Mouse (Mus musculus) kidney, postnatal 25 days (tissue): ENCODE measurements around the gene Nadk.
"Not testable (repeated sequence)": the region's sequence is repeated elsewhere in the genome, so short reads cannot be mapped to it uniquely, and the experiment has no call there.

Source experiments
- DNase-seq, 2 experiments: peaks; one replicate each; pipeline ENCODE4 v3.0.0; 2021; ENCODE audit warnings: mixed read lengths in 2 of 2

Nadk gene

DNA sequence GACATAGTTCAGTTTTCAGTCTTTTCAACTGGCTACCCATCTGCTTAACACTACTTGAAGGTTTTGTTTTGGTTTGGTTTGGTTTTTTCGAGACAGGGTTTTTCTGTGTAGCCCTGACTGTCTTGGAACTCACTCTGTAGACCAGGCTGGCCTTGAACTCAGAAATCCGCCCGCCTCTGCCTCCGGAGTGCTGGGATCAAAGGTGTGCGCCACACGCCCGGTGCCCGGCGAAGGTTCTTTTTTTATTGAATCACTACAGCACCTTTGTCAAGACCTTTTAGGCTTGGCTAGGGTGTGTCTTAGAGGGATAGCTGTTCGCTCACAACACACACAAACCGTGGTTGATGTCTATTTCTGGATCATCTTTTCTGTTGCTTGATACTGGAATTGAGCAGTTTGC lies 8.1 kb downstream of the Nadk start:
- DNase-seq = not testable (repeated sequence)

DNA sequence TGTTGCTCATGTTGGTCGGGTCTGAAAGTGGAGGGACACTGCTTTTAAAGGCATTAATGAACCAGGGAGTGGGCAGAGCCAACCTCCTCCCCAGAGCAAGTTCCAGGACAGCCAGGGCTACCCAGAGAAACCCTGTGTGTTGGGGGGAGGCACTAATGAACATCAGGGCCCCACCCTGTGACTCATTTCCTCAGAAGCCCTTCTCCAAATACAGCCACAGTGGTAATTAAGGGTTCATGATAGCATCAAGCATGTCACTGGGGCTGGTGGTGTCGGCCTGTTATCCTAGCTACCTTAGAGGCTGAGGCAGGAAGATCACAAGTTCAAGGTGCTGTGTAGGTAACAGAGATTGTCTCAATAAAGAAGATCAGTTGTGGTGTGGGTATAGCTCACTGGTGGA lies 9.3 kb downstream of the Nadk start:
- peak in 1 of 2 experiments; percentile 27 for DNase-seq

DNA sequence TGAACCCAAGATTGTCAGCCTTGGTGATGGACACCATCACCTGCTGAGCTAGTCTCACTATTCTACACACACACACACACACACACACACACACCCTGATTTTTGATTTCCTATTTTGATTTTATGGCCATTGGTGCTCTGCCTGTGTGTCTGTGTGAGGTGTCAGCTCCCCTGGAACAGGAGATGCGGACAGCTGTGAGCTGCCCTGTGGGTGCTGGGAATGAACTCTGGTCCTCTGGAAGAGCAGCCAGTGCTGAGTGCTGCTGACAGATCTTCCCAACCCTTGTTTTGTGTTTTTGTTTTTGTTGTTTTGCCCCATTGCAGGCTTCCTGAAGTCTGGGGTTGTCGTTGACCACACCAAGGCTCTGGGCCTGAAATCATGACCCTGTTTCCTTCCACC lies 11.0 kb downstream of the Nadk start:
- peak in 1 of 2 experiments; percentile 14 for DNase-seq

DNA sequence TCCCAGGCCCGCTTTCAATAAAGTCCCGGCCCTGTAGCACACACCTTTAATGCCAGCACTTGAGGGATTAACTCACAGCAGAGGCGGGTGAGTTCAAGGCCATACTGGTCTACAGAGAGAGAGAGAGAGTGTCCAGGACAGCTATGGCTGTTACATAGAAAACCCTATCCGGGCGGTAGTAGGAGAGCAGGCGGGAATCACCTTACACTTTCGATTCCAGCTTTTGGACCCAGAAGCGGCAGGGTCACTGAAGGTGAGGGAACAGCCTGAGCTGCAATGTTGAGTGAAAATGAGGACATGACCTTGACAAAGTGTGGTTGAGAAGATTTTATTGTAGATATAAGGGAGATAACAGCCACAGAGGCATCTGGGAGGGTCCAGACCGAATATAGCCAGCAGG lies 11.7 kb downstream of the Nadk start:
- peak in 1 of 2 experiments; percentile 39 for DNase-seq

DNA sequence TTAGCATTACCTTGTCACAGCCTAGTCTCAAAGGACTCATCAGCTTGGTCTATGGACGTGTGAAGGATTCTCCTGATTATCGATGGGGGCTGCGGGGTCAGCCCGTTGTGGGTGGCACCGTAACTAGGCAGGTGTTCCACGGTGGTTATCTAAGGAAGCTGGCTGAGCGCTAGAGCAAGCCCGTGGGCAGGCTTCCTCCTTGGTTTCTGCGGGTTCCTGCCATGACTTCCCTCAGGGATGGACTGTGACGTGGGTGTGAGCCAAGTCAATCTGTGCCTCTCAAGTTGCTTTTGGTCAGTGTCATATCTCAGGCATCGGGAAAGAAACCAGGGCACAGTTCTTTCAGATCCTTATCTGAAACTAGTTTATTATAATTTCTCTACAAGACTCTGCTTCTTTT lies 12.8 kb downstream of the Nadk start:
- DNase-seq = peak in 1 of 2 experiments; percentile 27

DNA sequence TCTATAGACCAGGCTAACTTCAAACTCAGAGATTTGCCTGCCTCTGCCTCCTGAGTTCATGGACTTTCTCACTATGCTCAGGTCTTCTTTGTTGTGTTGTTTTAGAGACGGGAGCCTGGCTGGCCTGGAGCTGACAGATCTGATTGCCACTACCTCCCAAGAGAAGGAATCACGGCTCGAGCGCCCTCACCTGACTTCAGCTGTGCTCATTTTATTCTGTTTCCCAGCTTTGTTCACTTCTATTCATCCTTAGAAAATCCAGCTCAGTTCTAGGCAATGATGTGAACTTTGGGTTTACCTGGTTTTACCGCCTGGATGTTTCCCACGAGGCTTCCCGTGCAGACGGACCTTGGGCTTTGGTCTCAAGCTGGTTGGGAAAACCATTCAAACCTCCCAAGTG lies 13.3 kb downstream of the Nadk start:
- DNase-seq = peak in 1 of 2 experiments; percentile 46

DNA sequence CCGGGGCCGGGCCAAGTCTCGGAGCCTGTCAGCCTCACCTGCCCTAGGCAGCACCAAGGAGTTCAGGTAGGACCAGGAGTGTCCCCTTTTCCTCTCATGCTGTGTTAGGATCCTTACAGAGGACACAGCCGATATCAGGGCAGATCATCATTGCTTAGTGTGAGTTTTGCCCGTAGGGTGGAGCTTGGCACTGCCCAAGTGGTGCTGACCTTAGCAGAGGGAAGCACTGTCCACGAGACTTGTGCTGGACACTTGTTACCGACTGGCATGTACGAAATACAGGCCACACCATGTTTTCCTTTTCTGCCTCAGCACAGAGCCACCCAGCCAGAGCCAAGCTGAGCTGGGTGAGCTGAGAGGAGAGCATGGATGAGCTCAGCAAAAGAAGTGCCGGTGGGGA lies 15.0 kb downstream of the Nadk start:
- DNase-seq = peak; percentile 36 to 74

DNA sequence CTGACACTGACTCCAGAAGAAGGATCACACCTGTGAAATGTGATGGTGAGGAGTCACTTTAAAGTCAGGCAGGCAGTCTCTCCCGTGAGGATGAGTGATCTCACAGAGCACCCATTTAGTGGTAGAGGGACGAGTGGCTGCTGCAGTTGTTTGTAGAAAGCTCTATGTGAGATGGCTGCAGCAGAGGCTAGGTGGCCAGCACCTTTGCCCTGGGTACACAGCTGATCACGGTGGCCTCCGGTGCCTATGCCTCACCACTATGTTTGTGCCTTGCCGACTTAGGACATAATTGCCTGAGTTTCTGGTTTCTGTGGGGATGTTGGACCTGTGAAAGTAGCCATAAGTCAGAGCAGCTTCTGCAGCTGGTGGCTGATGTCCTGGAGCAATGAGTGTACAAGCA lies 15.6 kb downstream of the Nadk start:
- DNase-seq = no peak

DNA sequence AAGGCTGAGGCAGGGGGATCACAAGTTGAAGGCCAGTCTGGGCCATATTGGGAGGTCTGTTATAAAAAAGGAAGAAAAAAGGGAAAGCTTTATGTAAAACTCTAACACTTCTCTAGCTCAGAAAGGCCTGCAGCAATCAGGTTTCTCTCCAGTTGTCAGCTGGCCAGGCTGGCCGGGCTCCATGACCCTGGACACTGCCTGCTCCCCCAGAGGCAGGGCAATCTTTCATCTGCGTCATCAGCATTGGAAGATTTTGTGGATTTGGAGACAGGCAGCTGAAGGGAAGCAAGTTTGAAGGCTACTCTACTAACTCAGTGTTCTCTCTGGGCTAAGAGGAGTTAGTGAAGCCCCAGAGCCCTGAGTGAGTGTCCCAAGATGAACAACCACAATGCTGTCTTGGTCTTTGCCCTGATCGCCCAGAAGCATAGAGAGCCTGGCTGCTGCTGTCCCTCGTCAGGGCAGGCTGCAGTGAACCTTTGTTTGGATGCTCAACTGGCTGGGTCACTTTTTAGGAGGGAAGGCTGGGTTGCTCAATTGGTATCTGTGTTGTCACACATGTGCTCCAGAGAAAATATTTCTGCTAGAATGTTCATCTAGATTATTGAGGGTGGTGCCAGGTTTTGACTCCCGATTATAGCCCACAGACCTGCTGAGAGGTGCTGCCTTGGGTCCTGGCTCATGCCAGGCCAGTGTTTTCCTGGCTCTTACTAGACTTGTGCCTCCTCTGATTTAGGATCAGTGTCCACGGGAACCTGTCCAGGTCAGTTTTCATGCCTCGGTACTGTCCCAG lies 16.4 kb downstream of the Nadk start:
- DNase-seq = peak; percentile 75 to 83

DNA sequence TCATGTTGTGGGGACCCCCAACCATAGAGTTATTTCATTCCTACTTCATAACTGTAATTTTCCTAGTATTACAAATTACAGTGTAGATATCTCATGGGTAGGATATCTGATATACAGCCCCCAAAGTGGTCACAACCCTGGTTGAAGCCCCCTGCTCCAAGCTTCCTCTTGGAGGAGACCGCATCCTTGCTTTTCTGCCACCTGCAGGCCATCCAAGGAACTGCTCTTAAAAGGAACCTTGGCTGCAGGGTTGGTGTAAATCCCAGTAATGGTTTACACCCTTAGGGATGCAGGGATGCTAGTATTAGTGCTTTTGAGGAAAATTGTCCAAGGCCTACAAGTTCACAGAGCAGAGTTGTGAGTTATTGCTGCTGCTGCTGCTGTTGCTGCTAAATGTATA lies 18.2 kb downstream of the Nadk start:
- peak in 1 of 2 experiments; percentile 76 for DNase-seq

DNA sequence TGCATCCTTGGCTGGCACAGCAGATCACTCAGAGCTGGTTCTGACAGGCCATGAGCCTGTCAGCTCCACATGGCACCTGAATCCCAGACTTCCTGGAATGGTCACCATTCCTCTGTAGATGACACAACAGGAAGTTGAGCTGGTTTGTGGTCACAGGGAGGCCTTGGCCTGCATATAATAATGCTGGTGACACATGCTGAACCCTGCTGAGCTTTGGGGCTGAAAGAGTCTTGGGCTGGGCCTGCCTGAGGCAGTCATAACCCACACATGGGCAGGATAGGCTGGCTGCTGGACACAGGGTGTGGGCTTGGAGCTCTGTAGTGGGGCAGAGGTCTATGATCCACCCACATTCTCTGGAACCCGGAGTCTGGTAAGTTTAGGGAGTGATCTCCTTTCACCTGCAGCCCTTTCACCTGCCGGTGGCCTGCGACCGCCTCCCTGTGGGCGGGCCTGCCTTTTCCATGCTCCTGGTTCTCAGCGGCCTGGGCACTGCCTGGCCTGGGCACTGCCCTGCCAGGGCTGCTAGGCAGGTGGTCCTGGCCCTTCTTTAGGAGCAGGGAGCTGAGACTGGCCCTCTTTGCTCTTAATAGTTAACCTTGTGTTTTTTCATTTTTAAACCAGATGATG lies 20.2 kb downstream of the Nadk start:
- no peak for DNase-seq

DNA sequence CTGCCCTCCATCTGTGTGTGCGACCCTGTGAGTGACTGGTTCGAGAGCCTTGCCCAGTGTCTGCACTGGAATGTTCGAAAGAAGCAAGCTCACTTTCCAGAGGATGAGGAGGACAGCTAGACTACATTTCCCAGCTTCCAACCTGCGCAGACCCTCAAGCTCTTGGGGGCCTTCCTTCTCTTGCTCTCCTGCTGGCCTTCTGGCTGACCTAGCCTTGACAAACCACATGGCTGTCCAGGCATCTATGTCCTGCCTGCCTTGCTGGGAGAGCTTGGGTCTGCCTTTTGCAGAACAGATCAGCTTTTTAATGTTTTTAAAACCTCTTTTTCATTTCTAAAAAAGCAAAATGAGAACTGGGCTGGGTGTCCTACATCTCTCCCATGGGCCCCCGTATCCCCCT lies 27.2 kb downstream of the Nadk start:
- DNase-seq = no peak

DNA sequence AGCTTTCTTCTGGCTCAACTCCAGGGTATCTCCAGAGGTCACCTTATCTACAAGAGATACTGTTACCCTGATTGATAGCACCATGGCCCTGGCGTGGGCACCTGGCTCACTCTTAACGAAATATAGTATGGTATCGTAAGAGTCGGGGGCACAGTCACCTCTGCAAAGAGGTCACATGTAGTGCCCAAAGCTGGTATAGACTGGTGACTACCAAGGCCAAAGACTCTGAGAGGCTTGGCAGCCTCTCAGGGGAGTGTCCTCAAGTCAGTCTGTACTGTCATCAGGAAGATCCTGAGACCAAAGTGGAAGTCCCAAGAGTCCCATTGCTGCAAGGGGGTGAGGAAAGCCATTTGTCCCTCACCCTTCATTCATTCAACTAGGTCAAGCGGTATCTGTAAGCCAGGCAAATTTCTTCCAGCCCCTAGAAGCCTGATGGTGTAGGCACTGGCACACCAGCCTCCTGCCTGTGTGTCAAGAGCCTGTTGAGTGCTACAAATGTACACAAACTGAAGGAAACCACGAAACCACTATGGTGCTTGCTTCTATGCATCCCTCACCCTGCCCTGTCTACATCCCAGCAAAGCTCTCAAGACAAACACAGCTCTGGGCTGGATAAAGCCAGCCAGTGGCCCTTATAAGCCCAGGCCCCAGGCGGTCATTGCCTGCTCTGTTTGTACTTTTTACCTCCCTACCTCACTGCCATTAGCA lies 29.0 kb downstream of the Nadk start:
- DNase-seq = no peak

DNA sequence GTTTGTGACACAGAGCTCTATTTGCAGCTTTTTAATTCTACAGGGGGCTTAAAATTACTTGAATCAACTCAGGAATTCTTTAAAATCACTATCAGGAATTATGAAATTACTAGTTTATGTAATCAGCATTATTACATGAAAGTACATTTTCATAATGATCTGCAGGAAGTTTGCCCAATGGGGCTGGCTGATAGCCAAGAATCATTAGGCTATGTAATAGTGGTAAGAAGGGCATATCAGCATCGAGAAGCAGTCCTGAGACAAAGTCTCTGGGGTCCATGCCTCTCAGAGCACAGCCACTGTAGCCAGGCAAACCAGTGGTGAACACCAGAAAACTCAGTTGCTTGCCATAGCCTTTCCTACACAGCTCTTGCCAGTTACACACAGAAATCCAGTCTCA lies 31.6 kb downstream of the Nadk start:
- DNase-seq = no peak

DNA sequence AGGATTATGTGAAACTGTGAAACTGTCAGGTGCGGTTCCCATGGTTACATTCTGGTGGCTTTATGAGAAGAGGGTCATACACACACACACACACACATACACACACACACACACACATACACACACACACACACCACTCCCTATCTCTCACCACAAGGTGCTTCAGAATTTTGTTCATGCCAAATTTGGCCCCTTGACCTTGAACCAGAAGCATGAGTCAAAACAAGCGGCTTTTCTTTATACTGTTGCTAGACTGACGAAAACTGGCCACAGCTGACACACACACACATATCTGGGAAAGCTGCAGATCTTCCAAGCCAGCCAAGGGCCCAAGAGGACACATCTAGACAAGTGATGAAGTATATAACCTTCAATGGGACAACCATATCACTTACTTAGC lies 33.6 kb downstream of the Nadk start:
- DNase-seq = no peak

DNA sequence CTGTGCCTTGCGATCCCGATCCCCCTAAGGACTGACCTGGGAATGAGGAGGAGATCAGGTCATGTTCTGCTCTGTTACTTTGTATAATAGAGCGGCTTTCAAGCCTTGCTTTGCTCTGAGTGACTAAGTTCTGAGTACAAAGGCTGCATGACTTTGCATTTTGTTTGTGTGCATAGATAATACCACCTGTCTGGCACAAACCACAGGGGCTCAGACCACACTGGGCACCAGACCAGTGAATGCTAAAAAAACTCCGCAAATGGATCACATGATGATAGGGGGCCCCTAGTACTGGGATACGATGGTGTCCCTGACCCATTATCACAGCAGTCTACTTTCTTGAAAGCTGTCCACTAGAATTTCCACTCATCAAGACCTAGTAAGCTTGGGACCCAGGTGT lies 34.4 kb downstream of the Nadk start:
- no peak for DNase-seq

DNA sequence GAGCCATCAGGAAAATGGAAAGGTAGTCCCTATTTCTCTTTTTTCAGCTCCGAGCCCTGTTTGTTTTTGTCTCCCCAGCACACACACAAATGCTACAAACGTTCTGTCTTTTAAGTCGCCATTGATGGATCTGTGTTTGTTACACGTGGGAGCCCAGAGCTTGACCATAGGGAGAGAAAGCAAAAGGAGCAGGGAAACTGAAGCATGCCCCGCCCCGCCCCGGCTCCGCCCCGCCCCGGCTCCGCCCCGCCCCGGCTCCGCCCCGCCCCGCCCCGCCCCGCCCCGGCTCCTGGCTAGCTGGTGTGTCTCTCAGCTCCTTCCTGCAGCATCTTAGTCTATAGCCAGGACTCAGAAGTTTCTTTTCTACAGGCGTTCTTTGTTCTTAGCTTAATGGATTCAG lies 36.4 kb downstream of the Nadk start:
- DNase-seq = no peak

DNA sequence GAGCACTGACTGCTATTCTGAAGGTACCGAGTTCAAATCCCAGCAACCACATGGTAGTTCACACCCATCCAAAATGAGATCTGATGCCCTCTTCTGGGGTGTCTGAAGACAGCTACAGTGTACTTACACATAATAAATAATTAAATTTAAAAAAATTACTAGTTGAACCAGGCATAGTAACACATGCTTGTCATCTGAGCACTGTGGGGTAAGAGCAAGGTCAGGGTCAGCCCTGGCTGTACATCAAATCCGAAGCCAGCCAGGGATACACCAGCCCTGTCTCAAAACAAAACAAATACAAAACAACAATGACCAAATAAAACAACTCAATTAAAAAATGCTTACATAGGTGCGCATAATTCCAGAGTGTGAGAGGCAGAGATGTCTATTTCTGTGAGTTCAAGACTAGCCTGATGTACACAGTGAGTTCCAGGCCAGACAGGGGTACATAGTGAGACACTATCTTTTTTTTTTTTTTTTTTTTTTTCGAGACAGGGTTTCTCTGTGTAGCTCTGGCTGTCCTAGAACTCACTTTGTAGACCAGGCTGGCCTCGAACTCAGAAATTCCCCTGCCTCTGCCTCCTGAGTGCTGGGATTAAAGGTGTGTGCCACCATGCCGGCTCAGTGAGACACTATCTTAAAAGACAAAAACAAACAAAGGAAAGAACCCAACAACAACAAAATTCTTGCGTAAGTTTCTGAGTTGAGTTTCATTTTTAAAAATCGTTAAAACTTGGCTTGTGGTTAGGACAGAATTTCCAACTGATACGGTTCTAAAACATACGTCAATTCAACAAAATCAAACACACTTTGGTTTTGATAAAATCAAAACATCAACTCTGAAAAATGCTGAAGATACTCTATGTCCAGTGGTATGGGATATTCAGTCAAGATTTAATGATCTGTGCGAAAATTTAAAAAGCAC lies 38.0 kb downstream of the Nadk start:
- no peak for DNase-seq

DNA sequence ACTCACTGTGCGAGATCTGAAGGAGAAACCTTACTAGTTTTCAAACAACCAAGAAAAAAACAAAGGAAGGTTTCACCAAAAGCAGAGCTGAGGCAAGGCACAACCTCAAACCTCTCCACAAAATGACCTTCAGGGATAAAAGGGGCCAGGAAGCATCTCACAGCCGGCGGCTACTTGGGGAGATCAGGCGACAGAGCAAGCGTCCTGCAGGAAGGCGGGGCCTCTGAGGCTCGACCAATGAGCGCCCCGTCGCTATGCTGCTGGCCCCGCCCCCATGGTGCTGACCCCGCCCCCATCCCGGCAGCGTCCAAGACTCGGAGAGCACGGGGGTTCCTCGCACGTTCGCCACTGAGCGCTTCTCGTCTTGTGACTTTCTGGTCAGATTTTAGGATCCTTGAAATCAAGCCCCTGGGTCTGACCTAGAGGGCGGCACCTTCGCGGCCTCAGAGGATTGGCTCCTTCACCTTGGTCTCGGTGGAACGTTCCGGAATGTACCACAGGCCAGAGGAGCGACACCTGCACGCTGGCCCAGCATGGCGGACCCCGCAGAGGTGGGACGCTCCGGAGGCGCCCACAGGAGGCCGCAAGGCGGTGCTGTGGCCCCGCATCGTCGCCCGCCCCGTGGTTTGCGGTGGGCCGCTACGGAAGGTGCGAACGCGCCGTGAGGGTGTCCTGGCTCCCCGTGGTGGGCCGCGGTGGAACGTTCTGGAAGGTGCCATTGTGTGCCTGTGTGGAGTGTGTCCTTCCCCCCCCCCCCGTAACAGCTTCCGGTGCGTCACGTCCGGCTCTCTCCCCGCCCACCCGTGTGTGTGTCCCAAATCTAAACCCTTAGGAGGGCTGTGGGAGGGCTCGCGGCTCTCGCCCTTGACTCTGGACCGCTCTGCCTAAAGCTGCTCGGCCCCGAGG lies 39.2 kb downstream of the Nadk start, which contains the start of gene Slc35e2:
TSS of gene Slc35e2 (plus strand) at position 326 of the 906 bp plus-strand sequence.
- DNase-seq = peak; percentile 95 to 97

DNA sequence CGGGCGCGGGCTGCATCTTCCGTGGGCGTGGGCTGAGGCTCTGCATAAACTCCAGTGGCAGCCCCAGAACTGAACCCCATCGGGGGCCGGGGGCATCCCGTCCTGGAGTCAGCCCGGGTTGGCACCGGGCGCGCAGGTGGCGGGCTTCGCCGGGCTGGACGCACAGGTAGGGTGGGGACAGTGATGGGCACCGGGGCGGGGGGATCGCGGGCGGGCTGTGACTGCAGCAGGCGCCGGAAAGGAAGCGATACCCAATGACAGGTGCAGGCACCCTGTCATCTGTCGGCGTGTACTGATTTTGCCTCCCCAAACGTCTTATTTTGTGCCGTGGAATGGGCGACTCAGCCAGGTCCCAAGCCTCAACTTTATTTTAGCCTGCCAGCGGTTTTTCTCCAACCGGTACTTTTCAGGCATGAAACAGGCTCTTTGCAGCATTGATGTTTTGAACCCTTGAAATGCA lies 39.8 kb downstream of the Nadk start:
- DNase-seq = no peak

DNA sequence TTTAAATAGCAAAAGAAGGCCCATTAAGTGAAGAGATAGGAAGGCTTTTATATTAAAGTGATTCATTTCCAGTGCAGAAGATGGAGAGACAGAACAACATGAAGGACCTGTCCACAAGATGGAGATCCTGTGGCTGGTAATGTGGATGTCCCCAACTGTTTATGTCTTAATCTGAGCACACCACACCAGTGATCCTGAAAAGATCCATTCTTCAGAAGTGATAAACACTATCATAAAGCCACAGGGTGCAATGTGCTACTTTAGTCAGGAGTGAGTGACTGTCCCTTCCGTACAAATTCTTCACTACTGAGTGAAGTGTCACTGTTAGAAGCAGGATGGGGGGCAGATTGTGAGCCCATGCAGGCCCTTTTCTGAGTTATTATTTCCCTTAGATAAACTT lies 40.6 kb downstream of the Nadk start:
- no peak for DNase-seq

DNA sequence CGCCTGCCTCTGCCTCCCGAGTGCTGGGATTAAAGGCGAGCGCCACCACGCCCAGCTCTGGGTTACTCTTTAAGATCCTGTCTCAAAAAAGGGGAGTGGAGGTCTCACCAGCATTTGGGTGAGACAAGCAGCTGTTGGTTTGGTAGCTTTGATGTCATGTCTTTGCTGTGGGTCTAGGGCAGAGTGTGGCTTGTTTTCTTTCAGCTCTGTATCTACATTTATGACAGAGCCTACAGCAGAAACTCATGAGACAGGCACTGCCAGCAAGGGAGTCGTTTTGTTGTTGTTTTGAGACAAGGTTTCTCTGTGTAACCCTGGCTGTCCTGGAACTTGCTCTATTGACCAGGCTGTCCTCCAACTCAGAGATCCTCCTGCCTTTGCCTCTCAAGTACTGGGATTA lies 41.6 kb downstream of the Nadk start:
- DNase-seq = no peak
